Mouse (Mus musculus): ENCODE data around the gene Cfl1. TPM values are rescaled to one million over a fixed set of nuclear protein-coding genes. Genes with fewer than 3 reads are reported as not detected.

The Cfl1 gene
- total and polyA plus RNA-seq, 3 experiments: 853 to 1,228 (median 1,086) TPM

DNA sequence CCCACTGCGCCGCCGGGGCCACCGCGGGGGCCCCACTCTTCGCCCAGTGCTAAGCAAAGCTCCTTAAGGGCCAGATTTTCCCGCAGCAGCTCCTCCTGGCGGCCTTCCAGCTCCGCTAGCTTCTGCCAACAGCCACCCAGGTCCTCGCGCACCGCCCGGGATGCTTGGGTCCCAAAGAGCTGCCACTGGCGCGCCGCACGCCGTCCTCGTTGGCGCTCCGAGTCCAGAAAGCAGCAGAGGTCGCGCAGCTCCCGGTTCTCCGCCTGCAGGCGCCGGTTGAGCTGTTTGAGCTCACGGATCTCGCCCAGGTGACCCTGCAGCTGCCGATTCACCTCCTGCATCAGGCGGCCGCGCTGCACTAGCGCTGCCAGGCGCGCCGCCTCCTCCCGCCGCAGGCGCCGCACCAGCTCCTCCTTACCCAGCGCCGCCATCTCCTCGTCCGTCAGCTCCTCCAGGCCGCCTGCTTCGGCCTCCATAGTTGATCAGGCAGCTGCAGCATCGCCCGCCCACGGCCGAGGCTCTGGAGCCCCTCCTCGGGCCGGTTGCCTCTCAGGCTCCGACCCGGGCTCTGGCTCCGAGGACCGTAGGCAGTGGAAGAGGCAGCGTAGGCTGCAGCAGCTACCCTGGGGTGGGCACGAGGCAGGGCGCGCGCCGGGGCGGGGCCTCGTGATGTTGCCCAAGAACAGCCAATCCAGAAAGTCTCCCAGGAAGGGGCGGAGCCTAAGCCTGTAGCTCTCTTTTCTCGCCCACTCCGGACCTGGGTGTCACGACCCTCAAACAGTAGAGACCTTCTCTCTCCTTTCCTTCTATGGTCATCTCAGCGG lies 33.1 kb upstream of the Cfl1 start:
- TF ChIP-seq GATA1 (IDR thresholded peaks at IDR 0.05; ENCODE audit: borderline replicate concordance, low read length) (no peak), POLR2AphosphoS5 (IDR thresholded peaks at IDR 0.05; ENCODE audit: insufficient replicate concordance, low read depth, low read length) (no peak), CTCF (IDR thresholded peaks at IDR 0.05; ENCODE audit: low read depth, low read length) (no peak), TAL1 (conservative IDR thresholded peaks at IDR 0.05; ENCODE audit: low read depth, low read length) (no peak), GATA2 (IDR thresholded peaks at IDR 0.05; ENCODE audit: borderline replicate concordance, low read depth, low read length) (no peak)

DNA sequence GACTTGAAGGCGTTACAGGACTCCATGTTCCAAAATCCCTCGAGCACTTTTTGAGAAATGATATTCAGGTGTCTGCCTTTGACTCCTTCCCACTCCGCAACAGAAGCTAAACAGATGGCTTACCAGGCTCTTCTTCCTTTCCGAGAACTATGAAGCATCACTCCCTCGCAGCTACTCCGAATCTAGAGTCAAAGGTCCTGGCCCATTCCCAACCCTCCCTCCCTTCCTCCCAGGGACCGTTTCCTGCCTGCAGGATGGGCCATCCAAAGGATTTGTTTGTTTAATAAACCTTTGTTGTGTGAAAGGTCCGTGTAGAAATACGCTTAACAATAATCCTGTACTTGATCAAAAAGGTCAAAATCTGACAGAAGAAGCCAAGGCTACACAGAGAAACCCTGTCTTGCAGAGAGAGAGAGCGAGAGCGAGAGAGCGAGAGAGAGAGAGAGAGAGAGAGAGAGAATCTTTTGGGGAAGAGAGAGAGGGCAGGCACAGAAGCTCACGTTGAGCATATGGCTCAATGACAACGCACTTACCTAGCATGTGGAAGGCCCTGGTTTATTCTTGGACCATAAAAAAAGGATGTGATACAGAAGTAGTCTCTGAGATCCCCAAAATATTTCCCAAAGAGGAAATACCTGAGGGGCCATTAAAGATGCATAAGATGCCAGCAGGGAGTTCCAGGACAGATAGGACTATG lies 32.4 kb upstream of the Cfl1 start, which contains the start of gene Ccdc85b:
TSS of gene Ccdc85b (minus strand) at position 149 of the 697 bp plus-strand sequence.
- peaks cover 72% of the 10 kb centered on the region for H3K4me1 ChIP-seq (ENCODE audit: insufficient read depth, low read depth, low read length)
- no peak for ATAC-seq (ENCODE audit: extremely low read depth, insufficient number of reproducible peaks, low FRiP score, poor library complexity, severe bottlenecking)

More for the DNA sequence above, 33.1 kb upstream of the Cfl1 start:
- DNase-seq (ENCODE audit: low spot score): peak; percentile 82
- Histone ChIP-seq H3K4me3 (ENCODE audit: low read depth, low read length) (peak overlapping the region; percentile 89), H3K36me3 (replicated peaks) (peaks cover 48% of the 10 kb centered on the region), H3K9me3 (replicated peaks) (no peaks in the 10 kb centered on the region), H3K4me1 (ENCODE audit: insufficient read depth, low read depth, low read length) (peaks cover 72% of the 10 kb centered on the region), H3K27me3 (ENCODE audit: insufficient read depth, low read length) (no peaks in the 10 kb centered on the region)
- ATAC-seq (ENCODE audit: extremely low read depth, insufficient number of reproducible peaks, low FRiP score, poor library complexity, severe bottlenecking): peak; percentile 66

DNA sequence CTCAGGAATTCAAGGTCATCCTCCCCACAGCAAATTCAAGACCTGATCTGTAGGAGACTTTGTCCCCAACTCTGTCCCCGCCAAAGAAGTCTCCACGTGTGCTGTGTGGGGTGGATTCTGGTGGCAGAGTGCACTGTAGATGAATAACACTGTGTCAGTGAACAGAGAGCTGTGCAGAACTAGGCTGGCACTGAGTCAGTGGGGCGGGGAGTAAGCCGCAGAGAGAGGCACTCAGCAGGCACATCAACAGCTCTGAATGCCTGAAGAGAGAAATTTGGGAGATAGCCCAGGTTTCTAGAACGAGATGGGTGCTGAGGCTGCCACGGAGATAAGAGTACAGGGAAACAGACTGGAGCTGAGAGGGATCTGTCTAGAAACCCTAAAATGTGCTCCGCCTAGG lies 31.2 kb upstream of the Cfl1 start:
- TF ChIP-seq GATA1 (IDR thresholded peaks at IDR 0.05; ENCODE audit: borderline replicate concordance, low read length) (no peak), CTCF (IDR thresholded peaks at IDR 0.05; ENCODE audit: low read depth, low read length) (no peak), POLR2AphosphoS5 (IDR thresholded peaks at IDR 0.05; ENCODE audit: insufficient replicate concordance, low read depth, low read length) (no peak), TAL1 (conservative IDR thresholded peaks at IDR 0.05; ENCODE audit: low read depth, low read length) (no peak), GATA2 (IDR thresholded peaks at IDR 0.05; ENCODE audit: borderline replicate concordance, low read depth, low read length) (no peak)
- no peak for DNase-seq (ENCODE audit: low spot score)
- ATAC-seq (ENCODE audit: extremely low read depth, insufficient number of reproducible peaks, low FRiP score, poor library complexity, severe bottlenecking): no peak
- Histone ChIP-seq H3K9me3 (replicated peaks) (no peaks in the 10 kb centered on the region), H3K36me3 (replicated peaks) (peaks cover 54% of the 10 kb centered on the region), H3K27me3 (ENCODE audit: insufficient read depth, low read length) (no peaks in the 10 kb centered on the region), H3K4me3 (ENCODE audit: low read depth, low read length) (no peak overlapping the region), H3K4me1 (ENCODE audit: insufficient read depth, low read depth, low read length) (peaks cover 80% of the 10 kb centered on the region)

More for the DNA sequence above, 32.4 kb upstream of the Cfl1 start, which contains the start of gene Ccdc85b:
- no peaks in the 10 kb centered on the region for H3K27me3 ChIP-seq (ENCODE audit: insufficient read depth, low read length)
- DNase-seq (ENCODE audit: low spot score): no peak
- H3K4me3 ChIP-seq (ENCODE audit: low read depth, low read length): peak within 1 kb of the TSS; percentile 89
- peaks cover 52% of the 10 kb centered on the region for H3K36me3 ChIP-seq (replicated peaks)
- H3K9me3 ChIP-seq (replicated peaks): no peaks in the 10 kb centered on the region
- TF ChIP-seq CTCF (IDR thresholded peaks at IDR 0.05; ENCODE audit: low read depth, low read length) (no peak), TAL1 (conservative IDR thresholded peaks at IDR 0.05; ENCODE audit: low read depth, low read length) (no peak), POLR2AphosphoS5 (IDR thresholded peaks at IDR 0.05; ENCODE audit: insufficient replicate concordance, low read depth, low read length) (no peak)

DNA sequence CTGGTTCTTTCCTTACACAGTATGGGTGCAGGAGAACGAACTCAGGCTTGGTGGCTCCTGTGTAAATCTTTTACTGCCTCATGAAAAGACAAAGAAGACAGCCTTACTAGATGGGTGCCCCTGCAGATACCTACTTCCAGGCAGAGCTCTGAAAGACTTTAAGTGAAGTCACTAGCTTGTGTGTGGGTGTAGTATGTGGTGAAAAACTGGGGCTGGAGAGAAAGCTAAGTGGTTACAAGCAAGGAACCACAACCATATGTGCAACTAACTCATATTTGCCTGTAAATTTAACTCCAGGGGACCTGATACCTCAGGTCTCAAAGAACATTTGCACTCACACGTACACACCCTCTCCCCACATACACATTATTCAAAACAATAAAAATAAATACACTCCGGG lies 30.4 kb upstream of the Cfl1 start:
- no peaks in the 10 kb centered on the region for H3K9me3 ChIP-seq (replicated peaks)
- DNase-seq (ENCODE audit: low spot score) (no peak), ATAC-seq (ENCODE audit: extremely low read depth, insufficient number of reproducible peaks, low FRiP score, poor library complexity, severe bottlenecking) (no peak)
- H3K4me3 ChIP-seq (ENCODE audit: low read depth, low read length): peak overlapping the region; percentile 88
- TF ChIP-seq CTCF (IDR thresholded peaks at IDR 0.05; ENCODE audit: low read depth, low read length) (no peak), TAL1 (conservative IDR thresholded peaks at IDR 0.05; ENCODE audit: low read depth, low read length) (no peak), POLR2AphosphoS5 (IDR thresholded peaks at IDR 0.05; ENCODE audit: insufficient replicate concordance, low read depth, low read length) (no peak), GATA2 (IDR thresholded peaks at IDR 0.05; ENCODE audit: borderline replicate concordance, low read depth, low read length) (no peak), GATA1 (IDR thresholded peaks at IDR 0.05; ENCODE audit: borderline replicate concordance, low read length) (no peak)
- no peaks in the 10 kb centered on the region for H3K27me3 ChIP-seq (ENCODE audit: insufficient read depth, low read length)
- H3K36me3 ChIP-seq (replicated peaks): peaks cover 54% of the 10 kb centered on the region
- H3K4me1 ChIP-seq (ENCODE audit: insufficient read depth, low read depth, low read length): peaks cover 75% of the 10 kb centered on the region

DNA sequence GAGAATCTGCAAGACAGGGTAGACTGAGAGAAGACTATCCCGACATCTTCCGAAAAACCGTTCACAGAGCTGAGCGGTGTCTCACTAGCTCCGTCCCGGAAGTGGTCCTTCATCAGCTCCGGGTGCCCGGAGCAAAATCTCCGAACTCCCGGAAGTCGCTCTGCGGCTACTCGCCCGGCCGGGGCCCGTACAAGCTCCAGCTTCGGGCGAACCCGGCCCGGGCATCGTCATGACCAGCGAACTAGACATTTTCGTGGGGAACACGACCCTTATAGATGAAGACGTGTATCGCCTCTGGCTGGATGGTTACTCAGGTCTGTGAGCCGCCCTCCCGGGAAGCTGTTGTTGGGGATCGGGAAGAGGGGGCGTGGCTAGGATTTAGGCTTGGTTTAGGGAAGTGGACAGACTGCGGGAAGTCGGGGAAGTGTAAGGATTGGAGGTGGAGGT lies 29.8 kb upstream of the Cfl1 start, which contains the start of gene Fibp:
TSS of gene Fibp (plus strand) at position 151 of the 447 bp plus-strand sequence.
- Histone ChIP-seq H3K4me3 (ENCODE audit: low read depth, low read length) (peak within 1 kb of the TSS; percentile 88), H3K9me3 (replicated peaks) (no peaks in the 10 kb centered on the region), H3K4me1 (ENCODE audit: insufficient read depth, low read depth, low read length) (peaks cover 69% of the 10 kb centered on the region), H3K27me3 (ENCODE audit: insufficient read depth, low read length) (no peaks in the 10 kb centered on the region), H3K36me3 (replicated peaks) (peaks cover 54% of the 10 kb centered on the region)
- DNase-seq (ENCODE audit: low spot score): peak; percentile 64
- ATAC-seq (ENCODE audit: extremely low read depth, insufficient number of reproducible peaks, low FRiP score, poor library complexity, severe bottlenecking): 0 out of 2 replicates have a peak, but pooled peaks have one; percentile 11
- TF ChIP-seq GATA1 (IDR thresholded peaks at IDR 0.05; ENCODE audit: borderline replicate concordance, low read length): no peak

DNA sequence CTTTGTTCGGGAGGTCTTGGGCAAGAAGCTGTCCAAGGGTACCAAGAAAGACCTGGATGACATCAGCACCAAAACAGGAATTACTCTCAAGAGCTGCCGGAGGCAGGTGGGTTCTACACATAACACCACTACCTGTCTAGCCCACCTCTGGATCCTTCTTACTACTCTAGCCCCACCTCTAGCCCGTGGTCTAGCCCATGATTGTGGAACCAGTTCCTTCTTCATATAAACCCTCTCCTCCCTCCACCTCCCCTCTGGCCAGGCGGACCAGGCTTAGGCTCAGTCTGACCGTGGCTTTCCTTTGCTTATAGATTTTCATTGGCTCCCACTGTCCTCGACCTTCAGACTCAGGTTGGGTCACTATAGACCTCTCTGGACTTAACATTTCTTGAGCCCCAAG lies 28.8 kb upstream of the Cfl1 start:
- DNase-seq (ENCODE audit: low spot score) (no peak), ATAC-seq (ENCODE audit: extremely low read depth, insufficient number of reproducible peaks, low FRiP score, poor library complexity, severe bottlenecking) (no peak)
- peaks cover 60% of the 10 kb centered on the region for H3K4me1 ChIP-seq (ENCODE audit: insufficient read depth, low read depth, low read length)
- no peak for TF ChIP-seq TAL1 (conservative IDR thresholded peaks at IDR 0.05; ENCODE audit: low read depth, low read length)
- TF ChIP-seq POLR2AphosphoS5 (IDR thresholded peaks at IDR 0.05; ENCODE audit: insufficient replicate concordance, low read depth, low read length): no peak
- no peak for TF ChIP-seq CTCF (IDR thresholded peaks at IDR 0.05; ENCODE audit: low read depth, low read length)
- no peak for TF ChIP-seq GATA2 (IDR thresholded peaks at IDR 0.05; ENCODE audit: borderline replicate concordance, low read depth, low read length)
- TF ChIP-seq GATA1 (IDR thresholded peaks at IDR 0.05; ENCODE audit: borderline replicate concordance, low read length): no peak
- peak overlapping the region; percentile 88; the same call in 1 of the 2 replicates for H3K4me3 ChIP-seq (ENCODE audit: low read depth, low read length)
- H3K9me3 ChIP-seq (replicated peaks): no peaks in the 10 kb centered on the region
- H3K36me3 ChIP-seq (replicated peaks): peaks cover 54% of the 10 kb centered on the region
- no peaks in the 10 kb centered on the region for H3K27me3 ChIP-seq (ENCODE audit: insufficient read depth, low read length)

Data from G1E (cell line).